Comparison of ENCODE assay signal across 26 mouse cellular contexts in genomic region chr3:90263121-90263771, GRCm38 (mm10). TPM values are rescaled to one million over a fixed set of nuclear protein-coding genes. Genes with fewer than 3 reads are reported as not detected.
DNase-seq lines count a peak whose midpoint lies in the region; ATAC-seq and TF ChIP-seq lines count a peak whose summit lies in the region.
"Had no signal": no experiment of that assay in that cellular context is flagged by ENCODE, and none has a peak within 500 bp of the region (broad histone marks: within the 10 kb centered on the region; RNA-seq: fewer than 3 reads in every experiment).

No protein-coding gene starts in this region.

- no peak for TF ChIP-seq EP300 in CH12.LX (IDR thresholded peaks at IDR 0.05; ENCODE audit: low read length)

- TF ChIP-seq RAD21 in CH12.LX (IDR thresholded peaks at IDR 0.05; ENCODE audit: low read depth, low read length), result no peak

- H3K9me3 ChIP-seq in megakaryocyte, embryonic 14.5 days, result no peaks in the 10 kb centered on the region
- no peaks in the 10 kb centered on the region for H3K9me3 ChIP-seq in CH12.LX (replicated peaks; ENCODE audit: low read length)
- H3K9me3 ChIP-seq: embryonic facial prominence, embryonic 15.5 days; G1E; heart, embryonic 13.5 days had no signal

- no peak for ATAC-seq in megakaryocyte, adult 5-6 weeks (ENCODE audit: poor library complexity, severe bottlenecking)
- ATAC-seq: forebrain, embryonic 14.5 days; forebrain, postnatal 0 days; hindbrain, postnatal 0 days; inflammation-experienced regulatory T-cells, adult 6 months; intestine, embryonic 16.5 days; Patski had no signal

- no peak overlapping the region for H3K4me2 ChIP-seq in CH12.LX (ENCODE audit: insufficient read depth, low read depth, poor library complexity, severe bottlenecking)
- H3K4me2 ChIP-seq: embryonic facial prominence, embryonic 15.5 days; heart, embryonic 13.5 days; hindbrain, embryonic 14.5 days had no signal

- DNase-seq in cerebellum, adult 11-12 months, result peak; percentile 33
- DNase-seq in cerebellum, postnatal 36 days, result no peak
- DNase-seq in cerebellum, adult 9-11 months, result peak; percentile 40
- no peak for DNase-seq in cerebellum, postnatal 10 days
- DNase-seq in CH12.LX (ENCODE audit: extremely low read depth), result no peak
- DNase-seq: adrenal gland, postnatal 10 days; adrenal gland, postnatal 36 days; cerebellum, adult 11 months; embryo, embryonic 11 days; forebrain, postnatal 0 days; gastrocnemius, adult 2 months; gastrocnemius, postnatal 14 days; heart, adult 18-20 months; heart, postnatal 14 days; heart, postnatal 4 days had no signal

- in situ Hi-C loops in CH12.LX (cut with MboI; ENCODE audit: low pct_ligation_motif_present, low pct_unique_long_range_greater_than_20kb, low sequenced_read_pairs), result no loop called here

- dilution Hi-C loops in CH12.LX (cut with MboI; ENCODE audit: extremely low pct_ligation_motif_present, extremely low pct_unique_long_range_greater_than_20kb, low sequenced_read_pairs), result no loop called here

- H3K79me2 ChIP-seq in CH12.LX (replicated peaks; ENCODE audit: control insufficient read depth, extremely low read depth, insufficient read depth, poor library complexity, severe bottlenecking), result peaks cover 32% of the 10 kb centered on the region

- no peak overlapping the region for H3K9ac ChIP-seq in CH12.LX (ENCODE audit: insufficient read depth, low read depth)
- H3K9ac ChIP-seq: embryonic facial prominence, embryonic 15.5 days; forebrain, postnatal 0 days; heart, embryonic 13.5 days; hindbrain, embryonic 14.5 days had no signal

- H3K36me3 ChIP-seq in megakaryocyte, embryonic 14.5 days (replicated peaks; ENCODE audit: low read length), result peaks cover 76% of the 10 kb centered on the region
- H3K36me3 ChIP-seq in CH12.LX (replicated peaks in 1 of 2; ENCODE audit: control insufficient read depth in 1 of 2, insufficient read depth in 1 of 2, low read length in 1 of 2), result peaks cover 59 to 69% of the 10 kb centered on the region in 2 experiments

- H3K27ac ChIP-seq in CH12.LX (ENCODE audit: insufficient read depth, low read depth), result peak overlapping the region; percentile 76
- H3K27ac ChIP-seq: embryonic facial prominence, embryonic 15.5 days; heart, embryonic 13.5 days; hindbrain, embryonic 14.5 days; hindbrain, postnatal 0 days had no signal

- H3K4me3 ChIP-seq in megakaryocyte, embryonic 14.5 days (replicated peaks), result peak overlapping the region; percentile 16
- peak overlapping the region in 1 of 3 experiments; percentile 29 for H3K4me3 ChIP-seq in CH12.LX (replicated peaks in 1 of 3; ENCODE audit: low read depth in 2 of 3, low read length in 2 of 3, poor library complexity in 1 of 3)
- H3K4me3 ChIP-seq: embryonic facial prominence, embryonic 15.5 days; gastrocnemius, adult 2 months; heart, embryonic 13.5 days had no signal

- H3K27me3 ChIP-seq in megakaryocyte, embryonic 14.5 days (replicated peaks), result no peaks in the 10 kb centered on the region
- H3K27me3 ChIP-seq in CH12.LX (replicated peaks), result no peaks in the 10 kb centered on the region
- H3K27me3 ChIP-seq: embryonic facial prominence, embryonic 15.5 days; heart, embryonic 13.5 days; Patski had no signal

- no peak for TF ChIP-seq POLR2A in CH12.LX (IDR thresholded peaks at IDR 0.05; ENCODE audit: low read depth, low read length)

- no peak for TF ChIP-seq CTCF in CH12.LX (conservative IDR thresholded peaks at IDR 0.05 in 1 of 2, IDR thresholded peaks at IDR 0.05 in 1 of 2; ENCODE audit: low read depth in 2 of 2, low read length in 2 of 2)

- H3K4me1 ChIP-seq in megakaryocyte, embryonic 14.5 days, result peaks cover 52% of the 10 kb centered on the region
- H3K4me1 ChIP-seq in CH12.LX (ENCODE audit: control insufficient read depth in 1 of 2, insufficient read depth in 2 of 2), result peaks cover 25 to 68% of the 10 kb centered on the region in 2 experiments

TF ChIP-seq in CH12.LX, 34 proteins besides CTCF, POLR2A, EP300 and RAD21:
- no peak for TF ChIP-seq ZC3H11A (IDR thresholded peaks at IDR 0.05; ENCODE audit: low read depth, low read length)
- TF ChIP-seq KAT2A (IDR thresholded peaks at IDR 0.05; ENCODE audit: insufficient replicate concordance, low read length), result no peak
- TF ChIP-seq ELF1 (IDR thresholded peaks at IDR 0.05; ENCODE audit: low read depth, low read length), result no peak
- no peak for TF ChIP-seq ZNF384 (IDR thresholded peaks at IDR 0.05; ENCODE audit: low read depth, low read length)
- no peak for TF ChIP-seq NRF1 (IDR thresholded peaks at IDR 0.05; ENCODE audit: low read depth, low read length)
- no peak for TF ChIP-seq UBTF (IDR thresholded peaks at IDR 0.05; ENCODE audit: low read depth, low read length)
- TF ChIP-seq JUN (IDR thresholded peaks at IDR 0.05; ENCODE audit: insufficient read depth, low read depth, low read length), result no peak
- TF ChIP-seq ETS1 (conservative IDR thresholded peaks at IDR 0.05; ENCODE audit: low read depth, low read length), result no peak
- TF ChIP-seq MAFK (IDR thresholded peaks at IDR 0.05; ENCODE audit: insufficient replicate concordance, low read length), result no peak
- no peak for TF ChIP-seq TCF12 (IDR thresholded peaks at IDR 0.05; ENCODE audit: low read depth, low read length)
- no peak for TF ChIP-seq PAX5 (IDR thresholded peaks at IDR 0.05; ENCODE audit: low read length)
- no peak for TF ChIP-seq MAX (IDR thresholded peaks at IDR 0.05; ENCODE audit: low read length)
- TF ChIP-seq MYC (IDR thresholded peaks at IDR 0.05; ENCODE audit: low read depth, low read length), result no peak
- TF ChIP-seq BHLHE40 (IDR thresholded peaks at IDR 0.05; ENCODE audit: low read depth, low read length), result no peak
- no peak for TF ChIP-seq POLR2AphosphoS2 (IDR thresholded peaks at IDR 0.05; ENCODE audit: low read depth, low read length)
- TF ChIP-seq CHD2 (IDR thresholded peaks at IDR 0.05; ENCODE audit: low read length), result no peak
- TF ChIP-seq RCOR1 (conservative IDR thresholded peaks at IDR 0.05; ENCODE audit: low read depth, low read length), result no peak

RNA-seq across cellular contexts. Expression of gene Dennd4b, which starts 1.7 kb away (rescaled TPM):
- polyA plus RNA-seq in megakaryocyte, embryonic 14.5 days (2012; ENCODE audit: insufficient read depth, low replicate concordance), result 41.0 and 105 TPM in 2 replicates
- total RNA-seq in megakaryocyte, adult 5-6 weeks (2015), result 30.8 and 38.1 TPM in 2 replicates
- 20.0 and 21.2 TPM in 2 replicates for total RNA-seq in megakaryocyte, adult 5-6 weeks (2017)
- total RNA-seq in CH12.LX (2012; rRNA removed), result 27.8 and 28.1 TPM in 2 replicates
- 9.4 and 9.8 TPM in 2 replicates for total RNA-seq in CH12.LX (2014; rRNA removed)
- polyA plus RNA-seq in CH12.LX (2012; ENCODE audit: insufficient read length, low read depth), result 34.4 and 45.3 TPM in 2 replicates

RNA-seq across cellular contexts. Expression of gene Crtc2, which starts 9.3 kb away (rescaled TPM):
- 53.7 and 79.0 TPM in 2 replicates for polyA plus RNA-seq in megakaryocyte, embryonic 14.5 days (2012; ENCODE audit: insufficient read depth, low replicate concordance)
- total RNA-seq in megakaryocyte, adult 5-6 weeks (2015), result 48.1 and 49.5 TPM in 2 replicates
- total RNA-seq in megakaryocyte, adult 5-6 weeks (2017), result 11.3 and 19.4 TPM in 2 replicates
- total RNA-seq in CH12.LX (2012; rRNA removed) (13.5 and 14.1 TPM in 2 replicates), CH12.LX (2014; rRNA removed) (5.4 and 6.1 TPM in 2 replicates)
- 62.1 and 69.8 TPM in 2 replicates for polyA plus RNA-seq in CH12.LX (2012; ENCODE audit: insufficient read length, low read depth)

RNA-seq across cellular contexts. Expression of gene Slc39a1, which starts 15.3 kb away (rescaled TPM):
- polyA plus RNA-seq in megakaryocyte, embryonic 14.5 days (2012; ENCODE audit: insufficient read depth, low replicate concordance), result 14.4 and 22.8 TPM in 2 replicates
- 20.9 and 23.7 TPM in 2 replicates for total RNA-seq in megakaryocyte, adult 5-6 weeks (2015)
- 38.3 and 44.1 TPM in 2 replicates for total RNA-seq in megakaryocyte, adult 5-6 weeks (2017)
- total RNA-seq in CH12.LX (2012; rRNA removed), result 42.2 and 44.4 TPM in 2 replicates
- total RNA-seq in CH12.LX (2014; rRNA removed), result 22.9 and 23.8 TPM in 2 replicates
- polyA plus RNA-seq in CH12.LX (2012; ENCODE audit: insufficient read length, low read depth), result 40.4 and 40.7 TPM in 2 replicates

RNA-seq across cellular contexts. Expression of gene Creb3l4, which starts 19.9 kb away (rescaled TPM):
- polyA plus RNA-seq in megakaryocyte, embryonic 14.5 days (2012; ENCODE audit: insufficient read depth, low replicate concordance), result 0.07 TPM in 1 of 2 replicates, not detected in the other
- 0.67 TPM in 1 of 2 replicates, not detected in the other for total RNA-seq in megakaryocyte, adult 5-6 weeks (2015)
- 0.37 TPM in 1 of 2 replicates, not detected in the other for total RNA-seq in megakaryocyte, adult 5-6 weeks (2017)
- total RNA-seq in CH12.LX (2012; rRNA removed) (0.25 and 0.89 TPM in 2 replicates), CH12.LX (2014; rRNA removed) (0.21 and 0.72 TPM in 2 replicates)
- 0.59 and 0.70 TPM in 2 replicates for polyA plus RNA-seq in CH12.LX (2012; ENCODE audit: insufficient read length, low read depth)
- total RNA-seq: gastrocnemius, adult 2 months; heart, postnatal 14 days had no signal
- polyA plus RNA-seq: G1E; inflammation-experienced regulatory T-cells, adult 6 months had no signal

RNA-seq across cellular contexts. Expression of gene Gatad2b, which starts 29.7 kb away (rescaled TPM):
- 2.8 and 3.2 TPM in 2 replicates for polyA plus RNA-seq in megakaryocyte, embryonic 14.5 days (2012; ENCODE audit: insufficient read depth, low replicate concordance)
- total RNA-seq in megakaryocyte, adult 5-6 weeks (2015), result 91.6 and 110 TPM in 2 replicates
- total RNA-seq in megakaryocyte, adult 5-6 weeks (2017), result 25.3 and 33.5 TPM in 2 replicates
- total RNA-seq in CH12.LX (2012; rRNA removed) (8.9 and 10.0 TPM in 2 replicates), CH12.LX (2014; rRNA removed) (6.4 and 8.4 TPM in 2 replicates)
- polyA plus RNA-seq in CH12.LX (2012; ENCODE audit: insufficient read length, low read depth), result 20.6 and 22.6 TPM in 2 replicates

Comparison
In these comparisons a context has a peak if more than half of its experiments do, and no peak if none do; other contexts are left out.
1. DNase-seq: peak in cerebellum, adult 11-12 months (single experiment) and cerebellum, adult 9-11 months (single experiment); none in cerebellum, postnatal 36 days (0 of 2), cerebellum, postnatal 10 days (0 of 2) and CH12.LX (single experiment).